Mouse (Mus musculus) limb, embryonic 13.5 days (tissue): ENCODE measurements around the gene Vps52. TPM values are rescaled to one million over a fixed set of nuclear protein-coding genes. Genes with fewer than 3 reads are reported as not detected.
"Not testable (repeated sequence)": the region's sequence is repeated elsewhere in the genome, so short reads cannot be mapped to it uniquely, and the experiment has no call there.

Source experiments
- ATAC-seq: fragments of 200-750 bp; cut with Nextera tagmentation; 2 replicates; pipeline ENCODE4 v1.8.0; 2017; ENCODE audit warnings: low read depth, moderate number of reproducible peaks, moderate TSS enrichment; ENCODE audit not compliant: low FRiP score
- H3K27ac ChIP-seq: fragments of 300-500 bp; sonication (generic); 2 replicates; pipeline ENCODE4 v1.5.1; 2015; ENCODE audit warnings: inconsistent platforms, mild to moderate bottlenecking, moderate library complexity
- H3K27me3 ChIP-seq: fragments of 300-500 bp; sonication (generic); 2 replicates; pipeline ENCODE4 v1.6.1; 2015; ENCODE audit warnings: mild to moderate bottlenecking, inconsistent platforms
- H3K36me3 ChIP-seq: fragments of 300-500 bp; sonication (generic); 2 replicates; pipeline ENCODE4 v1.6.1; 2015; ENCODE audit warnings: inconsistent platforms, mild to moderate bottlenecking, moderate library complexity
- H3K4me1 ChIP-seq: fragments of 300-500 bp; sonication (generic); 2 replicates; pipeline ENCODE4 v1.6.1; 2015; ENCODE audit warnings: inconsistent platforms
- H3K4me2 ChIP-seq: fragments of 300-500 bp; sonication (generic); replicated peaks from 2 replicates; pipeline ENCODE4 v1.6.1; 2015; ENCODE audit warnings: inconsistent platforms, mild to moderate bottlenecking, moderate library complexity
- H3K4me3 ChIP-seq: fragments of 300-500 bp; sonication (generic); 2 replicates; pipeline ENCODE4 v1.5.1; 2015; ENCODE audit warnings: moderate library complexity, mild to moderate bottlenecking, inconsistent platforms
- H3K9ac ChIP-seq: fragments of 300-500 bp; sonication (generic); 2 replicates; pipeline ENCODE4 v1.6.1; 2015; ENCODE audit warnings: mild to moderate bottlenecking, inconsistent platforms
- H3K9me3 ChIP-seq: fragments of 300-500 bp; sonication (generic); 2 replicates; pipeline ENCODE4 v1.6.1; 2016; ENCODE audit warnings: inconsistent platforms
- WGBS: fragments of 180-500 bp; shearing (Covaris S2); methylation state at CpG from one replicate; pipeline ENCODE4 v1.1.7; 2015; 5-methylcytosine and 5-hydroxymethylcytosine counted together
- polyA plus RNA-seq: library from polyadenylated mRNA; unstranded; fragments of >200 nt; fragmentation: Nextera tagmentation; extraction: Ambion mirVana; gene quantifications from 2 replicates; pipeline ENCODE4 v1.2.1, GENCODE M21; 2015

Vps52 gene
- polyA plus RNA-seq, 1 experiment from 2014 or later: 46.8 TPM

GRCm38 (mm10) chr17:33981192-33981909, 25.7 kb downstream of the Vps52 start:
- H3K27me3 ChIP-seq: peaks cover 46% of the 10 kb centered on the region
- H3K9me3 ChIP-seq, H3K36me3 ChIP-seq: not testable (repeated sequence)
- H3K9ac ChIP-seq: peak overlapping the region; percentile 69
- H3K27ac ChIP-seq: peak overlapping the region; percentile 78
- ATAC-seq: peak; percentile 94
- H3K4me2 ChIP-seq: peak overlapping the region; percentile 70
- peaks cover 25% of the 10 kb centered on the region for H3K4me1 ChIP-seq
- H3K4me3 ChIP-seq: peak overlapping the region; percentile 54
- WGBS: under 1% methylated on average over 27 of the region's 27 CpGs

- H3K9me3 ChIP-seq, H3K36me3 ChIP-seq, H3K9ac ChIP-seq, H3K27ac ChIP-seq, ATAC-seq: not testable (repeated sequence)
- H3K4me3 ChIP-seq: peak overlapping the region; percentile 54
- H3K4me2 ChIP-seq: peak overlapping the region; percentile 70
- 9% methylated on average over 8 of the region's 8 CpGs for WGBS
- peaks cover 41% of the 10 kb centered on the region for H3K27me3 ChIP-seq
- peaks cover 25% of the 10 kb centered on the region for H3K4me1 ChIP-seq
Measured at GRCm38 (mm10) chr17:33982136-33982535, 26.5 kb downstream of the Vps52 start.

GRCm38 (mm10) chr17:33991788-33992664, 36.4 kb downstream of the Vps52 start:
- Histone ChIP-seq H3K9ac (no peak overlapping the region), H3K4me1 (no peaks in the 10 kb centered on the region), H3K27me3 (peaks cover 19% of the 10 kb centered on the region), H3K9me3 (no peaks in the 10 kb centered on the region), H3K4me3 (no peak overlapping the region), H3K27ac (no peak overlapping the region), H3K4me2 (no peak overlapping the region), H3K36me3 (no peaks in the 10 kb centered on the region)
- no peak for ATAC-seq
- 32% methylated on average over 10 of the region's 10 CpGs for WGBS

- Histone ChIP-seq H3K36me3 (no peaks in the 10 kb centered on the region), H3K27ac (no peak overlapping the region), H3K4me1 (peaks cover 7% of the 10 kb centered on the region), H3K9ac (no peak overlapping the region), H3K4me3 (no peak overlapping the region), H3K4me2 (no peak overlapping the region), H3K27me3 (peaks cover 41% of the 10 kb centered on the region), H3K9me3 (no peaks in the 10 kb centered on the region)
- WGBS: 85% methylated on average over 8 of the region's 8 CpGs
- no peak for ATAC-seq
Measured at GRCm38 (mm10) chr17:33994959-33995358, 39.3 kb downstream of the Vps52 start.

- ATAC-seq: no peak
- Histone ChIP-seq H3K4me2 (no peak overlapping the region), H3K27ac (no peak overlapping the region), H3K9ac (no peak overlapping the region), H3K4me3 (no peak overlapping the region), H3K4me1 (peaks cover 12% of the 10 kb centered on the region), H3K36me3 (no peaks in the 10 kb centered on the region), H3K9me3 (no peaks in the 10 kb centered on the region), H3K27me3 (peaks cover 48% of the 10 kb centered on the region)
- WGBS: 21% methylated on average over 3 of the region's 3 CpGs
Measured at GRCm38 (mm10) chr17:33995651-33996050, 40.0 kb downstream of the Vps52 start.

DNA sequence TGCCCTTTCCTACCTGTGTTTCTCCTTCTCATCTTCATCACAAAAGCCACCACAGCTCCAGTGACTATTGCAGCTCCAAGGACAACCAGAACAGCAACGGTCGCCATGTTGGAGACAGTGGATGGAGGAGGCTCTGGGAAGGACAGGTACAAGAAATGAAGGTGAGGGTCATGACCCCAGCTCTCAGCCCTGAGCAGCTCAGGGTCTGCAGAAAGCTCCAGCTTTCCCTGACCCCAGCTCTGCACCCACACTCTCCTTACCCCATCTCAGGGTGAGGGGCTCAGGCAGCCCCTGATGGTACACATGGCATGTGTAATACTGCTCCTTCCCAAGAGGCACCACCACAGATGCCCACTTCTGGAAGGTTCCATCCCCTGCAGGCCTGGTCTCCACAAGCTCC, 41.4 kb downstream of the Vps52 start:
- H3K9ac ChIP-seq, H3K36me3 ChIP-seq, H3K27ac ChIP-seq, H3K9me3 ChIP-seq, H3K4me3 ChIP-seq, ATAC-seq, H3K4me2 ChIP-seq: not testable (repeated sequence)
- H3K27me3 ChIP-seq: peaks cover 61% of the 10 kb centered on the region
- WGBS: 85% methylated on average over 2 of the region's 2 CpGs
- H3K4me1 ChIP-seq: peaks cover 12% of the 10 kb centered on the region

GRCm38 (mm10) chr17:33998697-33999096, 43.1 kb downstream of the Vps52 start:
- ATAC-seq, H3K4me2 ChIP-seq, H3K9me3 ChIP-seq, H3K27ac ChIP-seq, H3K36me3 ChIP-seq, H3K9ac ChIP-seq, H3K4me3 ChIP-seq: not testable (repeated sequence)
- H3K4me1 ChIP-seq: peaks cover 12% of the 10 kb centered on the region
- H3K27me3 ChIP-seq: peaks cover 72% of the 10 kb centered on the region
- WGBS: 57% methylated on average over 5 of the region's 5 CpGs

GRCm38 (mm10) chr17:33999341-34000149, 43.9 kb downstream of the Vps52 start:
- Histone ChIP-seq H3K36me3 (no peaks in the 10 kb centered on the region), H3K4me3 (peak overlapping the region; percentile 51), H3K4me1 (peaks cover 12% of the 10 kb centered on the region), H3K27me3 (peaks cover 72% of the 10 kb centered on the region), H3K9ac (peak overlapping the region; percentile 63), H3K9me3 (no peaks in the 10 kb centered on the region), H3K4me2 (peak overlapping the region; percentile 88), H3K27ac (no peak overlapping the region)
- 2% methylated on average over 87 of the region's 87 CpGs for WGBS
- ATAC-seq: peak; percentile 32; the same call in 1 of the 2 replicates

DNA sequence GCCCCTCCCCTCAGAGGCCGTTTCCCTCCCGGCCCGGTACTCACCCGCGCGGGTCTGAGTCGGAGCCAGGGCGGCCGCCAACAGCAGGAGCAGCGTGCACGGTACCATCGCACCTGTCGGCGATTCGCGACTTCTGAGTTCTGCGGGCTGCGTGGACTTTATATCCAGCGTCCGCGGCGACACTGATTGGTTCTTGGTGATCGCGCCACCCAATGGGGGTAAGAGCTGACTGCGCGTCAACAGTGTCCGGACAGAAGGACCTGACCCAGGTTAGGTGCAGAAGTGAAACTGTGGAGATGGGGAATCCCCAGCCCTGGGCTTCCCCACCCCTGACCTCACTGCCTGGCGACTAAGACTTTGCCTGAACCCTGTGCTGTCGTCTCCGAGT, 44.5 kb downstream of the Vps52 start, which contains the start of gene H2-K1:
H2-K1 (minus strand) TSS at position 198 of the 388 bp plus-strand sequence.
- Histone ChIP-seq H3K27me3 (peaks cover 72% of the 10 kb centered on the region), H3K4me1 (peaks cover 12% of the 10 kb centered on the region), H3K9me3 (no peaks in the 10 kb centered on the region), H3K9ac (peak within 1 kb of the TSS; percentile 63), H3K27ac (no peak within 1 kb of the TSS), H3K36me3 (no peaks in the 10 kb centered on the region), H3K4me2 (peak within 1 kb of the TSS; percentile 88), H3K4me3 (peak within 1 kb of the TSS; percentile 51)
- peak; percentile 71 for ATAC-seq
- WGBS: under 1% methylated on average over 30 of the region's 30 CpGs

DNA sequence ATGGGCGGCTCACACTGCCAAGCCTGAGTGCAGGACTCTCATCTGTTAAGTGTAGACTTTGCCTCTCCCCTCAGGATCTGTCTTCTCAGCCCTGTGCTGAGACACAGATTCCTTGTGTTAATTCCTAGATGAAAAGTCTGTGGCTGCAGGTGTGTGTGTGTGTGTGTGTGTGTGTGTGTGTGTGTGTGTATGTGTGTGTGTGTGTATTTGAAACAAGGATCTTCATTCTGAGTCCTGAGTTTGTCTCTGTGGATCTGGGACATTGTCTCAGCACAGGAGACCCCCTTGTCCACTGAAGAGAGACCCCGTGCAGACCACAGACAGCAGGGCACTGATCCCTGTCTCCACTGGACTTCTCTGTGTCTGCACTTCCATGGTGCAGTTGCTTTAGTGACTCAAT, 45.2 kb downstream of the Vps52 start:
- not testable (repeated sequence) for H3K9ac ChIP-seq, H3K27ac ChIP-seq, H3K36me3 ChIP-seq, H3K4me3 ChIP-seq, H3K9me3 ChIP-seq, ATAC-seq
- H3K4me1 ChIP-seq: peaks cover 12% of the 10 kb centered on the region
- H3K27me3 ChIP-seq: peaks cover 69% of the 10 kb centered on the region
- 59% methylated on average over 2 of the region's 2 CpGs for WGBS
- peak overlapping the region; percentile 88 for H3K4me2 ChIP-seq

DNA sequence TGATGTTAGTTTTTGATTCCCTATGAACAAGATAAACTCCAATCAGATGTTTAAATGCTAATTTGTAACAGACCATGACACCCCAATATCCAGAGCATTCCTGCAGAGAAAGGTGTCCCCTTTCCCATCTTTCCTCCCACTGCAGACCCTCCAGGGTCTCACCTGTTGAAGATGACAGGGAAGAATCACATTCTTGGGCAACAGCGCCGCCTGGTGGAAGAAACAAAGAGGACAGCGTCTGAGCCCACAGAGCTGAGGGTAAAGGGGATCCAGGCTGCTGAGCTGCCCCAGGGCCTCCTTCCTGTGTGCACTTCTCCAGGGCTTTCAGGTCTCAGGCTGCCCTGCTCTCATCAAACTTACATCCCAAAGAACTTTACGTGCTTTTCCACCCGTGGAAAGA, 47.8 kb downstream of the Vps52 start:
- peaks cover 12% of the 10 kb centered on the region for H3K4me1 ChIP-seq
- no peak overlapping the region for H3K4me3 ChIP-seq
- H3K27ac ChIP-seq: no peak overlapping the region
- no peak for ATAC-seq
- no peak overlapping the region for H3K9ac ChIP-seq
- peaks cover 52% of the 10 kb centered on the region for H3K27me3 ChIP-seq
- H3K4me2 ChIP-seq: no peak overlapping the region
- no peaks in the 10 kb centered on the region for H3K9me3 ChIP-seq
- H3K36me3 ChIP-seq: no peaks in the 10 kb centered on the region
- WGBS: 6% methylated on average over 5 of the region's 5 CpGs

DNA sequence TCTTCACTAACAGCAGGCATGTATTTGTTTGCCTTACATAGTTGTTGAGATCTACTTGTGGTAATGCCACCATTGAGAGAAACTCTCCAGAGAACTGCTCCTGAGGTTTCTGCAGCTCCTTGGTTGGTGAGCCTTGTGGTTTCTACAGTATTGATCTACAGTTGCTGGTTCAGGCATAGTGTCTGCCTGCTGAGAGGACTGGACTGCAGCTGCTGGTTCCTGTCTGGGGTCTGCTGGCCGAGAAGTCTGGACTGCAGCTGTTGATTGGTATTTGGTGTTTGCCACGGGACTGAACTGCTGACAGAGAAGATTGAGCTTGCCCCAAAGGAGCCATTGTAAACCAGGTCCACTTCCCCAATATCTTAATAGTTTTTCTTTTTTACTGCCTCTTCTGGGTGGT, 51.0 kb downstream of the Vps52 start:
- H3K4me1 ChIP-seq: no peaks in the 10 kb centered on the region
- H3K36me3 ChIP-seq: no peaks in the 10 kb centered on the region
- no peak overlapping the region for H3K27ac ChIP-seq
- peaks cover 21% of the 10 kb centered on the region for H3K27me3 ChIP-seq
- H3K9me3 ChIP-seq: no peaks in the 10 kb centered on the region
- no peak overlapping the region for H3K9ac ChIP-seq
- no peak overlapping the region for H3K4me2 ChIP-seq
- ATAC-seq: no peak
- WGBS: 32% methylated on average over 2 of the region's 2 CpGs
- H3K4me3 ChIP-seq: no peak overlapping the region
